Mouse (Mus musculus): ENCODE results near the gene Mfn1.

Gene Mfn1

DNA sequence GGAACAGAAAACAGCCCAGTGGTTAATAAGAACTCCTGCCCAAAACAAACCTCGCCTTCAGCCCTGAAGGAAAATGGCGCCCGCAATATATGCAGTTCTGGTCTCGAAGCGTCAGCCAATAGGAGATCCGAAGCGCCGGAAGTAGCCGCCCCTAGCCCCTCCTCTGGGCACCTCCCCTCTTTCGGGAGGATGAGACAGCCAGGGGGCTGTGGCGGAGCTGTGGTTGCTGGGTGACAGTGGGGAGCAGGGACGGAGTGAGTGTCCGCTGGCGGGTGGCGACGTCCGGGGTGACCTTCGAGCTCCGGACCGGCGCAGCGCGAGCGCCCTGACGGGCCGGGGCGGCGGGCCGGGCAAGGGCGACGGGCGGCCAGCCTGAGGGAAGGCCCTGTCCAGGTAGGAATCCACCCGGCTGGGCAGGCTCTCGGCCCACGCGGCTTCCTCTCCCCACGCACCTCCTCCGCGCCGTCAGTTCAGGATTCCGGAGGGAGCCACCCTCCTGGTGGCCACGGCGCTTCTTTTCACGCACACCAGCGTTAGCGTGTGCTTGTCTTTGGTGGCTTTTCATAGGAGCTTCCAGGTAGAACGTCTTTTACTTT lies at the start of gene Mfn1:
Gene Mfn1 (plus strand): TSS at position 163 of the 596 bp plus-strand sequence.
- peak; percentile 94 for DNase-seq (ENCODE audit: low read depth, low spot score)

DNA sequence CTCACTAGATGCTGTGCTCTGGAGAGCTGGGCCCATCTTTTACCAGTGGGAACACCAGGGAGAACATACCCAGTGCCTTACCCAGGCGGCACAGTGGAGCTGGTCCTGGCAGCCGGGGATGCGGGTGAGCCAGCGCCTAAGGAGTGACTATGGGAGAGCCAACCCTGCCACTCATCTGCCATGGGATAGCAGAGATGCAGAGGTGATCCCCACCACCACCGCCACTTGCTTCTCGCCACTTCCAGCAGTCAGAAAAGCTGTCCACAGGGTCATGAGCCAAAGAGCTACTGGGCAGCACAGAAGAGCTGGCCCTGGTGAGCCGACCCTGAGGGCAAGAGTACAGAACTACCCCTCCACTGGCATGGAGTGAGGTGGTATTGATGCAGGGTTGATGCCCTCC lies 49.3 kb upstream of the Mfn1 start:
- no peak for DNase-seq (ENCODE audit: low read depth, low spot score)

GRCm38 (mm10) chr3:32483035-32483434 lies 46.2 kb upstream of the Mfn1 start:
- DNase-seq (ENCODE audit: low read depth, low spot score) = no peak

GRCm38 (mm10) chr3:32486543-32486942 lies 42.7 kb upstream of the Mfn1 start:
- no peak for DNase-seq (ENCODE audit: low read depth, low spot score)

DNA sequence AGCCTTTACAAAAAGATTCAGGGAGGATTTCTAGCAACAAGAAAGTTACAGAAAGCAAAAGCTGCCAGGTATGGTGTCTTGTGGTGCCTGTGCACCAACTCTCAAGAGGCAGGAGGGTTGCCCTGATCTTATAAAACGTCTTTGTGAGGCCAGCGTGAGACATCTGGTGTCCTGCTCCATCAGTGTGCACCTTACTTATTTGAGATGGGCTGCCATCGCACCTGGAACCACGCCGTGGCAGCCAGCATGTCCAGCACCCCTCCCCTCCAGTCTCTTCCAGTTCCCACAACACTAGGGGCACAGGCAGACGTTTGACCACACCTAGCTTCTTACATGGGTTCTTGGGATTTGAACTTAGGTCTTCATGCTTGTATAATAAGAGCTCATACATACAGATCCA lies 41.1 kb upstream of the Mfn1 start:
- DNase-seq (ENCODE audit: low read depth, low spot score) = no peak

DNA sequence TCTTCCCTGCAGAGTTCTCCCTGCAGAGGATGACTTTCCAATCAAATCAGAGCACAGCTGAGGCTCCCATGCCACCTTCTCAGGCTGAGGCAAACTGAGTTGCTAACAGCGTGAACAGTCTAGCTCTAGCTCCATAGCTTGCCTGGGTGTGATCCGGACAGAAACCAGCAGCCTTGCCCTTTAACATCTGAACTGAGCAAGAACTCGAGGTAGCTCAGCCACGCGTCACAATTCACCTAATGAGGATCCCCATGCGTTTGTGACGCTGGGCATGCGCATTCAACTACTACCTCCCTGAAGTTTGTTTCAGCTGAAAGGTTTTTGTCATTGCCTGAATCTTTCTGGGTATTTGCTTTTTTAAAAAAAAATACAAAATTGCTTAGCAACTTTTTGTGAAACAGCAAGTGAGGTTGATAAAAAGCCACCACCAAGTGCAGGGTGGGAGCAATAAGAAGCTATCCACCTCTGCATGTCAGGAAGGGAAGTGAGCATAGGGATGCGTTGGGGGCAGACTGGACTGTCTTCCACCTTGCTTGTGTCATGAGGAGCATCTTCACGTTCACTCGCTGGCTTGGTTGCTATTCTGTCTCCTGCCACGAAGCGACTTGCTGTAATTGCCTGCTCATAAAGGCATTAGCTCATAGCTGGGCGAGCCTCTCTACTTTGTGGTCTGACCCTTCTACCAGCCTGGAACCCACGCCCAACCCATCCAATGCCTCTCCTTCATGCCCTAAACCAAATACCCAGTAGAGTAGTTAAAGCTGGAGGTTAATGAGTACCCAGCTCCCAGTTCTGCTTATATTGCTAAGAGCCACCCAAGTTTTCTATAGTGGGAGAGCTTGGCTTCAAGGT lies 39.0 kb upstream of the Mfn1 start:
- no peak for DNase-seq (ENCODE audit: low read depth, low spot score)

GRCm38 (mm10) chr3:32490928-32491315 lies 38.3 kb upstream of the Mfn1 start:
- no peak for DNase-seq (ENCODE audit: low read depth, low spot score)

GRCm38 (mm10) chr3:32492097-32493090 lies 36.9 kb upstream of the Mfn1 start, which contains the start of gene Kcnmb3:
Kcnmb3 (minus strand) TSS chr3:32492231.
- no peak for DNase-seq (ENCODE audit: low read depth, low spot score)

DNA sequence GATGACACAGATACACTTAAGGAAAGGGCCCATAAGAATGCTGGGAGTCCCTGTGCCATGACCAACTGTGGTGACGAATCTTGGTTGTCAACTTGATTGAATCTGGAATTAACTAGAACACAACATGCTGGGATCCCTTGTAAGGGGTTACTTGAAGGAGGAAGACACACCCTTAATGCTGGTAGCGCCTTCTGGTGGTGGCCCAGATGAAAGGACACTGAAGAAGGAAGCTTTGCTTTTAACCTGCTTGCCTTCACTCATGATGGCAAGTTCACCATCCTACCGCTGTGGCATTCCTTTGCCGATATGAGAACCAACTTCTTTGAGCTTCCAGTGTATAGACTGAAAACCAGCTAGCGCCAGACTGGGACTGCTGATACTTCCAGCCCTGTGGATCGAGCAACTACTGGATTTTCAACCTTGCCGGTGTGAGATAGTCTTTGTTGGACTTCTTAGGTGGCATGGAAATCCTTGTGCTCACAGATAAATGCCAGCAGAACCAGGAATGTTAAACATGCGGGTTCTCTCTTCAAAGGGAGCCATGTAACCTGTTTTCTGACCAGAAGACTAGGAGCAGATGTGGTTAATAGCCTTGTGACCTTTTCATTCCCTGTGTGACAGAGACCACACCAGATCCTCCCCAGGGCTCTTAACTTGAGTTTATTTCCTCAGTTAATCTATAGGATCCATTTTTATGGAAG lies 34.7 kb upstream of the Mfn1 start:
- DNase-seq (ENCODE audit: low read depth, low spot score) = peak; percentile 13

- no peak for DNase-seq (ENCODE audit: low read depth, low spot score)
Observed at GRCm38 (mm10) chr3:32495088-32495770, 34.0 kb upstream of the Mfn1 start.

GRCm38 (mm10) chr3:32495856-32496710 lies 33.2 kb upstream of the Mfn1 start:
- no peak for DNase-seq (ENCODE audit: low read depth, low spot score)

DNA sequence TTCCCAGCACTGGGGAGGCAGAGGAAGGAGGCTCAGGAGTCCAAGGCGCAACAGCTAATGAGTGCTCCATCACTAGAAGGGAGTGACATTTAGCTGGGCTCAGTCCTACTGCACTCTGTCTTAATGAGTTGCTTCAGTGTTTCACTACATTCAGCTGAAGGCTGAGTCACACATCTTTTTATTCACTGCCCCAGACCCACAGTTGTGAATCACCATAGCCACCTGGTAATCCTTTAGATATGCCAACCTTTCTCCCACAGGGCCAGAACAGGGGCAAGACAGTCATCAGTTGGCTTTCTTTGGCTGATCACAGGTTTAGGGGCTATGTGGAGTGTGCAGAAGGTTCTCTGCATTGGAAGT lies 32.6 kb upstream of the Mfn1 start:
- no peak for DNase-seq (ENCODE audit: low read depth, low spot score)

- no peak for DNase-seq (ENCODE audit: low read depth, low spot score)
Observed at GRCm38 (mm10) chr3:32500346-32500745, 28.9 kb upstream of the Mfn1 start.

- DNase-seq (ENCODE audit: low read depth, low spot score) = no peak
Observed at GRCm38 (mm10) chr3:32505841-32506240, 23.4 kb upstream of the Mfn1 start.

GRCm38 (mm10) chr3:32506366-32507225 lies 22.7 kb upstream of the Mfn1 start:
- DNase-seq (ENCODE audit: low read depth, low spot score) = no peak

- DNase-seq (ENCODE audit: low read depth, low spot score) = peak; percentile 88
Observed at GRCm38 (mm10) chr3:32508666-32509324, 20.5 kb upstream of the Mfn1 start.

DNA sequence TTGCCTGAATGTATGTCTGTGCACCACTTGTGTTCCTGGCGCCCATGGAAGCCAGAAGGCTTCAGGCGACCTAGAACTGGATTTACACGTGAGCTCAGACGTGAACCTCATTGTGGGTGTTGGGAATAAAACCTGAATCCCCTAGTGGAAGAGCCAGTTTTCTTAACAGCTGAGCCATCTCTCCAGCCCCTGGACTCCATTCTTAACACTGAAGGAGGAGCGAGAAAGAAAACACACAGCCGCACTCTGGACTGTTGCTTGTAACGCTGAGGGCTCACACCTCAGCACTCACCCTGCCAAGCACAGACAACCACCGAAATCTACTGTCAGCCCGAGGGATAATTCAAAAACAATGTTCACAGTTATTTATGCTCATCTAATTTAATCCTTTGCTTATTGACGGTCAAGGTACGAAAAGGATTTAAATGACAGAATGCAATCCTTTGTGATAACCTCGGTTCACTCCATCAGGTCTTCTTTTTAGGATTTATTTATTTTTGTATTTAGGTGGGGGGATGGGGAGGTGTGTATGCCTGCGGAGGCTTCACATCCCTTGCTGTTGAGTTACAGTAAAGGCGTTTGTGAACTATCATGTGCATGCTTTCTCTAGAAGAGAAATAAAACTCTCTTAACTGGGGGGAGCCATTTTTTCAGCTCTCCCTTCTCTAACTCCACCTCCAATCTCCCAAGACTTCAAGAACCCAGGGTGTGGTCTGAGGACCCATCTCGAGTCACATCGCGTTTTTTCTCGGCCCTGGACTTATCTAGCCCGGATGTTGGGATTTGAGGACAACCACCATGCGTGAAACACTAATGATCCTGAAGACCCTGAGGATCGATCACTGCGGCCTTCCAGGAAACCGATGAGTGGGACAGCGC lies 19.5 kb upstream of the Mfn1 start, which contains the start of gene Zfp639:
Gene Zfp639 (plus strand): TSS at position 764 of the 879 bp plus-strand sequence.
- peak; percentile 15 for DNase-seq (ENCODE audit: low read depth, low spot score)
